ENCODE assay signal across 17 mouse cellular contexts in genomic region chr7:16241787-16242186, GRCm38 (mm10). TPM values are rescaled to one million over a fixed set of nuclear protein-coding genes. Genes with fewer than 3 reads are reported as not detected.
DNase-seq lines count a peak whose midpoint lies in the region; ATAC-seq and TF ChIP-seq lines count a peak whose summit lies in the region.
"Had no signal": no experiment of that assay in that cellular context is flagged by ENCODE, and none has a peak within 500 bp of the region (broad histone marks: within the 10 kb centered on the region; RNA-seq: fewer than 3 reads in every experiment).

No protein-coding gene starts in this region.

- TF ChIP-seq CTCF in bone marrow, adult 2 months (IDR thresholded peaks at IDR 0.05; ENCODE audit: control insufficient read depth, insufficient read depth, low read length): peak; percentile 22; the same call in 1 of the 2 replicates

- no peaks in the 10 kb centered on the region for H3K36me3 ChIP-seq in heart, embryonic 10.5 days
- no peaks in the 10 kb centered on the region for H3K36me3 ChIP-seq in heart, embryonic 11.5 days (ENCODE audit: control insufficient read depth, insufficient read depth, low read length)
- peaks cover 6% of the 10 kb centered on the region; the same call in 1 of the 2 replicates for H3K36me3 ChIP-seq in liver, embryonic 15.5 days (replicated peaks)
- H3K36me3 ChIP-seq: embryonic facial prominence, embryonic 13.5 days; limb, embryonic 13.5 days had no signal

- no peaks in the 10 kb centered on the region for H3K27me3 ChIP-seq in heart, embryonic 10.5 days (ENCODE audit: insufficient read depth, poor library complexity, severe bottlenecking)
- no peaks in the 10 kb centered on the region for H3K27me3 ChIP-seq in heart, embryonic 11.5 days (ENCODE audit: control insufficient read depth, insufficient read depth, low read length)
- no peaks in the 10 kb centered on the region for H3K27me3 ChIP-seq in liver, embryonic 15.5 days
- H3K27me3 ChIP-seq: embryonic facial prominence, embryonic 13.5 days; forebrain, embryonic 13.5 days; limb, embryonic 13.5 days had no signal

- H3K9me3 ChIP-seq in heart, embryonic 10.5 days: no peaks in the 10 kb centered on the region
- no peaks in the 10 kb centered on the region for H3K9me3 ChIP-seq in heart, embryonic 11.5 days (replicated peaks; ENCODE audit: control insufficient read depth, low read length)
- no peaks in the 10 kb centered on the region for H3K9me3 ChIP-seq in liver, embryonic 15.5 days (replicated peaks)
- H3K9me3 ChIP-seq: embryonic facial prominence, embryonic 13.5 days; forebrain, embryonic 13.5 days; limb, embryonic 13.5 days had no signal

- no peak for DNase-seq in heart, embryonic 10.5 days (ENCODE audit: low spot score)
- DNase-seq in 3T3-L1 (ENCODE audit: low read depth, low spot score): peak; percentile 24
- DNase-seq in left cerebral cortex, postnatal 36 days (ENCODE audit: low spot score in 2 of 2): no peak
- DNase-seq in left cerebral cortex, postnatal 25 days (ENCODE audit: low spot score in 2 of 2): no peak
- DNase-seq: adrenal gland, postnatal 14 days; cerebellum, adult 9-10 months; gastrocnemius, postnatal 36 days; heart, postnatal 14 days; kidney, postnatal 36 days; thymus, adult 2 months had no signal

- no peak overlapping the region for H3K4me2 ChIP-seq in heart, embryonic 11.5 days
- H3K4me2 ChIP-seq in liver, embryonic 15.5 days: peak overlapping the region; percentile 19
- H3K4me2 ChIP-seq: embryonic facial prominence, embryonic 13.5 days; forebrain, embryonic 13.5 days; limb, embryonic 13.5 days had no signal

- 54% methylated on average over 11 of the region's 11 CpGs for WGBS in heart, embryonic 10.5 days
- 53% methylated on average over 11 of the region's 11 CpGs for WGBS in heart, embryonic 11.5 days (ENCODE audit: insufficient replicate concordance)
- 28% methylated on average over 11 of the region's 11 CpGs for WGBS in bone marrow, adult 2 months
- WGBS in liver, embryonic 15.5 days (ENCODE audit: insufficient replicate concordance): 26% methylated on average over 11 of the region's 11 CpGs

- H3K4me1 ChIP-seq in heart, embryonic 10.5 days: peaks cover 17% of the 10 kb centered on the region; the same call in 1 of the 2 replicates
- 0 out of 2 replicates have a peak, but pooled peaks cover 3% of the 10 kb centered on the region for H3K4me1 ChIP-seq in heart, embryonic 11.5 days (ENCODE audit: control insufficient read depth, insufficient read depth, low read length)
- H3K4me1 ChIP-seq in bone marrow, adult 2 months (ENCODE audit: control insufficient read depth, insufficient read depth, low read length): peaks cover 13% of the 10 kb centered on the region
- peaks cover 56% of the 10 kb centered on the region for H3K4me1 ChIP-seq in liver, embryonic 15.5 days (replicated peaks)
- H3K4me1 ChIP-seq: forebrain, embryonic 13.5 days; limb, embryonic 13.5 days had no signal

- TF ChIP-seq POLR2A in bone marrow, adult 2 months (IDR thresholded peaks at IDR 0.05; ENCODE audit: borderline replicate concordance, control insufficient read depth, low read depth, low read length): no peak

- H3K4me3 ChIP-seq in heart, embryonic 10.5 days: no peak overlapping the region
- no peak overlapping the region for H3K4me3 ChIP-seq in heart, embryonic 11.5 days (ENCODE audit: low read depth, low read length)
- H3K4me3 ChIP-seq in bone marrow, adult 2 months (replicated peaks; ENCODE audit: control insufficient read depth, low read depth, low read length): peak overlapping the region; percentile 46
- no peak overlapping the region for H3K4me3 ChIP-seq in liver, embryonic 15.5 days (replicated peaks)
- H3K4me3 ChIP-seq: embryonic facial prominence, embryonic 13.5 days; forebrain, embryonic 13.5 days; limb, embryonic 13.5 days had no signal

- no peak overlapping the region for H3K9ac ChIP-seq in heart, embryonic 11.5 days (ENCODE audit: low read depth, low read length)
- H3K9ac ChIP-seq in liver, embryonic 15.5 days: no peak overlapping the region
- H3K9ac ChIP-seq: embryonic facial prominence, embryonic 13.5 days; forebrain, embryonic 13.5 days; limb, embryonic 13.5 days had no signal

- peak overlapping the region; percentile 13; the same call in 1 of the 2 replicates for H3K27ac ChIP-seq in heart, embryonic 10.5 days
- no peak overlapping the region for H3K27ac ChIP-seq in heart, embryonic 11.5 days (ENCODE audit: low read depth, low read length)
- peak overlapping the region; percentile 80 for H3K27ac ChIP-seq in bone marrow, adult 2 months (ENCODE audit: control insufficient read depth, insufficient read depth, low read depth, low read length, poor library complexity)
- peak overlapping the region; percentile 56 for H3K27ac ChIP-seq in liver, embryonic 15.5 days (replicated peaks)
- H3K27ac ChIP-seq: embryonic facial prominence, embryonic 13.5 days; forebrain, embryonic 13.5 days; limb, embryonic 13.5 days had no signal

- intact Hi-C loops in left cerebral cortex, postnatal 36 days (cut with DNase I): no loop called here
- intact Hi-C loops in left cerebral cortex, postnatal 25 days (cut with DNase I): no loop called here

- no peak for ATAC-seq in heart, embryonic 11.5 days (replicated peaks; ENCODE audit: insufficient number of reproducible peaks, low FRiP score, low TSS enrichment)
- ATAC-seq in liver, embryonic 15.5 days (ENCODE audit: insufficient read depth): no peak
- ATAC-seq: forebrain, embryonic 13.5 days; inflammation-experienced regulatory T-cells, adult 6 months had no signal

RNA-seq across cellular contexts. Expression of gene C5ar2, which starts 2.2 kb away (rescaled TPM):
- 0.54 and 0.57 TPM in 2 replicates for polyA plus RNA-seq in heart, embryonic 10.5 days (2016; fragmentation: Nextera tagmentation; extraction: Ambion mirVana)
- polyA plus RNA-seq in heart, embryonic 11.5 days (2014; fragmentation: Nextera tagmentation; extraction: Ambion mirVana): 0.21 and 0.34 TPM in 2 replicates
- 4.2 TPM in 2 replicates for polyA plus RNA-seq in bone marrow, adult 2 months (2011; ENCODE audit: insufficient read depth, insufficient read length, low replicate concordance, missing spikeins)
- 0.89 and 1.0 TPM in 2 replicates for polyA plus RNA-seq in liver, embryonic 15.5 days (2015; fragmentation: Nextera tagmentation; extraction: Ambion mirVana)
- total RNA-seq in left cerebral cortex, postnatal 36 days (2021): under 1 TPM; 0.61 to 0.74 TPM
- total RNA-seq in left cerebral cortex, postnatal 25 days (2021): under 1 TPM; 0.71 to 0.87 TPM

RNA-seq across cellular contexts. Expression of gene C5ar1, which starts 17.6 kb away (rescaled TPM):
- 0.31 and 1.0 TPM in 2 replicates for polyA plus RNA-seq in heart, embryonic 10.5 days (2016; fragmentation: Nextera tagmentation; extraction: Ambion mirVana)
- polyA plus RNA-seq in heart, embryonic 11.5 days (2014; fragmentation: Nextera tagmentation; extraction: Ambion mirVana): 0.74 and 1.5 TPM in 2 replicates
- polyA plus RNA-seq in bone marrow, adult 2 months (2011; ENCODE audit: insufficient read depth, insufficient read length, low replicate concordance, missing spikeins): 9.0 and 17.2 TPM in 2 replicates
- 3.5 and 3.6 TPM in 2 replicates for polyA plus RNA-seq in liver, embryonic 15.5 days (2015; fragmentation: Nextera tagmentation; extraction: Ambion mirVana)
- total RNA-seq in left cerebral cortex, postnatal 36 days (2021): 1 to 10 TPM in 1 of 2 experiments, under 1 TPM in 1; 0.54 to 2.5 TPM
- 1 to 10 TPM in 1 of 2 experiments, under 1 TPM in 1; 0.78 to 2.2 TPM for total RNA-seq in left cerebral cortex, postnatal 25 days (2021)

RNA-seq across cellular contexts. Expression of gene Dhx34, which starts 19.9 kb away (rescaled TPM):
- polyA plus RNA-seq in heart, embryonic 10.5 days (2016; fragmentation: Nextera tagmentation; extraction: Ambion mirVana): 12.9 and 14.8 TPM in 2 replicates
- 7.4 and 7.8 TPM in 2 replicates for polyA plus RNA-seq in heart, embryonic 11.5 days (2014; fragmentation: Nextera tagmentation; extraction: Ambion mirVana)
- 9.4 and 11.9 TPM in 2 replicates for polyA plus RNA-seq in bone marrow, adult 2 months (2011; ENCODE audit: insufficient read depth, insufficient read length, low replicate concordance, missing spikeins)
- polyA plus RNA-seq in liver, embryonic 15.5 days (2015; fragmentation: Nextera tagmentation; extraction: Ambion mirVana): 5.6 and 6.1 TPM in 2 replicates
- total RNA-seq in left cerebral cortex, postnatal 36 days (2021): 10 to 100 TPM; 11.2 to 13.1 TPM
- total RNA-seq in left cerebral cortex, postnatal 25 days (2021): 10 to 100 TPM in 1 of 2 experiments, 1 to 10 TPM in 1; 9.5 to 11.1 TPM

RNA-seq across cellular contexts. Expression of gene Inafm1, which starts 31.6 kb away (rescaled TPM):
- 6.2 and 10.0 TPM in 2 replicates for polyA plus RNA-seq in heart, embryonic 10.5 days (2016; fragmentation: Nextera tagmentation; extraction: Ambion mirVana)
- polyA plus RNA-seq in heart, embryonic 11.5 days (2014; fragmentation: Nextera tagmentation; extraction: Ambion mirVana): 6.6 and 6.7 TPM in 2 replicates
- polyA plus RNA-seq in bone marrow, adult 2 months (2011; ENCODE audit: insufficient read depth, insufficient read length, low replicate concordance, missing spikeins): 19.8 and 23.6 TPM in 2 replicates
- polyA plus RNA-seq in liver, embryonic 15.5 days (2015; fragmentation: Nextera tagmentation; extraction: Ambion mirVana): 4.4 and 5.4 TPM in 2 replicates
- 10 to 100 TPM; 32.1 to 33.5 TPM for total RNA-seq in left cerebral cortex, postnatal 36 days (2021)
- 10 to 100 TPM; 32.5 to 34.8 TPM for total RNA-seq in left cerebral cortex, postnatal 25 days (2021)

RNA-seq across cellular contexts. Expression of gene Ccdc9, which starts 44.8 kb away (rescaled TPM):
- polyA plus RNA-seq in heart, embryonic 10.5 days (2016; fragmentation: Nextera tagmentation; extraction: Ambion mirVana): 19.6 and 31.0 TPM in 2 replicates
- 11.3 and 16.4 TPM in 2 replicates for polyA plus RNA-seq in heart, embryonic 11.5 days (2014; fragmentation: Nextera tagmentation; extraction: Ambion mirVana)
- polyA plus RNA-seq in bone marrow, adult 2 months (2011; ENCODE audit: insufficient read depth, insufficient read length, low replicate concordance, missing spikeins): 108 and 194 TPM in 2 replicates
- polyA plus RNA-seq in liver, embryonic 15.5 days (2015; fragmentation: Nextera tagmentation; extraction: Ambion mirVana): 10.3 and 12.3 TPM in 2 replicates
- 10 to 100 TPM; 75.4 to 87.2 TPM for total RNA-seq in left cerebral cortex, postnatal 36 days (2021)
- 10 to 100 TPM; 81.6 to 86.9 TPM for total RNA-seq in left cerebral cortex, postnatal 25 days (2021)
